Mouse (Mus musculus) hindbrain, embryonic 12.5 days (tissue): ENCODE results near the gene Tat. TPM values are rescaled to one million over a fixed set of nuclear protein-coding genes. Genes with fewer than 3 reads are reported as not detected.

Experiments
- ATAC-seq: fragments of 200-750 bp; cut with Nextera tagmentation; 2 replicates; pipeline ENCODE4 v1.8.0; 2017; ENCODE audit warnings: moderate TSS enrichment; ENCODE audit not compliant: low FRiP score
- H3K27ac ChIP-seq: fragments of 300-500 bp; sonication (generic); 2 replicates; pipeline ENCODE4 v1.5.1; 2016; ENCODE audit warnings: mild to moderate bottlenecking
- H3K27me3 ChIP-seq: fragments of 300-500 bp; sonication (generic); 2 replicates; pipeline ENCODE4 v1.6.1; 2016; ENCODE audit warnings: mild to moderate bottlenecking
- H3K36me3 ChIP-seq: fragments of 300-500 bp; sonication (generic); 2 replicates; pipeline ENCODE4 v1.6.1; 2016; ENCODE audit warnings: mild to moderate bottlenecking
- H3K4me1 ChIP-seq: fragments of 300-500 bp; sonication (generic); 2 replicates; pipeline ENCODE4 v1.6.1; 2016
- H3K4me2 ChIP-seq: fragments of 300-500 bp; sonication (generic); replicated peaks from 2 replicates; pipeline ENCODE4 v1.6.1; 2016; ENCODE audit warnings: mild to moderate bottlenecking
- H3K4me3 ChIP-seq: fragments of 300-500 bp; sonication (generic); 2 replicates; pipeline ENCODE4 v1.5.1; 2016; ENCODE audit warnings: mild to moderate bottlenecking
- H3K9ac ChIP-seq: fragments of 300-500 bp; sonication (generic); 2 replicates; pipeline ENCODE4 v1.6.1; 2016; ENCODE audit warnings: mild to moderate bottlenecking, moderate library complexity
- H3K9me3 ChIP-seq: fragments of 300-500 bp; sonication (generic); replicated peaks from 2 replicates; pipeline ENCODE4 v1.6.1; 2016; ENCODE audit warnings: mild to moderate bottlenecking
- WGBS: fragments of 180-500 bp; shearing (Covaris S2); methylation state at CpG from one replicate; pipeline ENCODE4 v1.1.7; 2016; 5-methylcytosine and 5-hydroxymethylcytosine counted together
- polyA plus RNA-seq: library from polyadenylated mRNA; unstranded; fragments of >200 nt; fragmentation: Nextera tagmentation; extraction: Ambion mirVana; gene quantifications from 2 replicates; pipeline ENCODE4 v1.2.1, GENCODE M21; 2016

The Tat gene
- not detected in 2 replicates for polyA plus RNA-seq

GRCm38 (mm10) chr8:109990224-109990623 lies at the start of gene Tat:
Gene Tat, plus strand, starts transcription at chr8:109990437.
- WGBS, result 82% methylated on average over 8 of the region's 8 CpGs
- H3K4me2 ChIP-seq, result no peak within 1 kb of the TSS
- no peaks in the 10 kb centered on the region for H3K9me3 ChIP-seq
- no peaks in the 10 kb centered on the region for H3K27me3 ChIP-seq
- H3K27ac ChIP-seq, result no peak within 1 kb of the TSS
- H3K36me3 ChIP-seq, result no peaks in the 10 kb centered on the region
- H3K4me1 ChIP-seq, result no peaks in the 10 kb centered on the region
- ATAC-seq, result no peak
- no peak within 1 kb of the TSS for H3K9ac ChIP-seq
- no peak within 1 kb of the TSS for H3K4me3 ChIP-seq

DNA sequence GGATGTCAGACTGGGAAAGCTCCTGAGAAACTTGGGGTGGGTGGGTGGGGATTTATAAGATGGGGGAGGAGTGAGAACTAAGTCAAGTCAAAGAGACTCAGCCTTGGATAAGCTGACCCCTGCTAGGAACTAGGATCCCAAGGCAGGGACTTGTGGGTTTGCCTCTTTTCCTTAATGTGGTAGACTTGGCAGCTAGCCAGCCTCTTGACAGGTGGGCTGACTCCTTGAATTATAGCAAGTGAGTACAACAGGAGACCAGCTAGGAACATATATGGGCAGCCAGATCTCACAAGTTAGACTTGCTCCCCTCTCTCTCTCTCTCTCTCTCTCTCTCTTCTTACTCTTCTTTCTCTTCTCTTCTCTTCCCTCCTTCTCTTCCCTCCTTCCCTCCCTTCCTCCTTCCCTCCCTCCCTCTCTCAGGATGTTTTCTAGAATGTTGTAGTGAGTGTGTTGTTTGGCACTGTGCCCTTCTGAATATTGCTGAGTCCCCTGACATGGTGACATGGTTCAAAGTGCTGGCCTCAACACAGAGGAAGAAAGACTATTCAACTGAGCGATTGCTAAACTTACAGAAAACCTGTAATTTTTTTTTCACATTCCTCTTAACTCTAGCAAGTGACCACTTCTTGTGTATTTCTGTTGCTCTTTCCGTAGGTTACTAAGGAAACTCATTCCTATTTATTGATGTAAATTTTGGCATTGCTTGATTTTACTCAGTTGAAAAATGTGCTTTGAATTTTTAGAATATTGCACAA lies 48.5 kb upstream of the Tat start:
- no peak overlapping the region for H3K27ac ChIP-seq
- no peaks in the 10 kb centered on the region for H3K4me1 ChIP-seq
- 85% methylated on average over 2 of the region's 2 CpGs for WGBS
- H3K4me2 ChIP-seq, result no peak overlapping the region
- no peak overlapping the region for H3K9ac ChIP-seq
- H3K4me3 ChIP-seq, result no peak overlapping the region
- H3K36me3 ChIP-seq, result peaks cover 38% of the 10 kb centered on the region
- peaks cover 1% of the 10 kb centered on the region for H3K27me3 ChIP-seq
- no peak for ATAC-seq
- H3K9me3 ChIP-seq, result no peaks in the 10 kb centered on the region

GRCm38 (mm10) chr8:109945153-109945632 lies 45.0 kb upstream of the Tat start:
- H3K4me2 ChIP-seq, result no peak overlapping the region
- ATAC-seq, result no peak
- no peak overlapping the region for H3K4me3 ChIP-seq
- peaks cover 12% of the 10 kb centered on the region for H3K36me3 ChIP-seq
- peaks cover 11% of the 10 kb centered on the region; the same call in 1 of the 2 replicates for H3K4me1 ChIP-seq
- WGBS, result 59% methylated on average over 9 of the region's 9 CpGs
- peaks cover 19% of the 10 kb centered on the region for H3K27me3 ChIP-seq
- H3K27ac ChIP-seq, result no peak overlapping the region
- H3K9me3 ChIP-seq, result no peaks in the 10 kb centered on the region
- H3K9ac ChIP-seq, result no peak overlapping the region

GRCm38 (mm10) chr8:109945694-109946093 lies 44.5 kb upstream of the Tat start:
- H3K4me2 ChIP-seq, result no peak overlapping the region
- H3K4me1 ChIP-seq, result peaks cover 11% of the 10 kb centered on the region; the same call in 1 of the 2 replicates
- ATAC-seq, result no peak
- peaks cover 7% of the 10 kb centered on the region for H3K36me3 ChIP-seq
- no peak overlapping the region for H3K27ac ChIP-seq
- no peak overlapping the region for H3K4me3 ChIP-seq
- peaks cover 19% of the 10 kb centered on the region for H3K27me3 ChIP-seq
- no peak overlapping the region for H3K9ac ChIP-seq
- 88% methylated on average over 7 of the region's 7 CpGs for WGBS
- H3K9me3 ChIP-seq, result no peaks in the 10 kb centered on the region

DNA sequence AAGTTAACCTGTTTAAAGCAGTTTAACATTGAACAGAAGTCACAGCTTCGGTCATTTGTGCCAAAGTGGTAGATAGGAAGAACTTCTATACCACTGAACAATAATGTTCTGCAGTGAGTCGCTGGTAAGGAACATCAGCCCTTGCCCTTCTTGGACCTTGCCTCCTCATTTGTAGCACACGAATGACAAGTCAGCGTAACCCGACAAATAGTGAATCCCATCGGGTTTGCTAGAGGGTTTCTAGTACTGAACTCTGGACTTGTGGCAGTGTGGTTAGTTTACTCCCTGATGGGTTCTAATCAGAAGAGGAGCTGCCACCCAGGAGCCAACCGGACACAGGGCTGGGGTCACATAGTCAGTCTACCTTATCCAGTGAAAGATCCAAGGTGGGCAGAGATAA lies 44.0 kb upstream of the Tat start:
- Histone ChIP-seq H3K9ac (no peak overlapping the region), H3K4me2 (no peak overlapping the region), H3K36me3 (peaks cover 2% of the 10 kb centered on the region; the same call in 1 of the 2 replicates), H3K27me3 (peaks cover 19% of the 10 kb centered on the region), H3K4me3 (no peak overlapping the region), H3K9me3 (no peaks in the 10 kb centered on the region), H3K4me1 (peaks cover 11% of the 10 kb centered on the region; the same call in 1 of the 2 replicates), H3K27ac (no peak overlapping the region)
- ATAC-seq, result no peak
- WGBS, result 90% methylated on average over 7 of the region's 7 CpGs

GRCm38 (mm10) chr8:109947447-109948284 lies 42.6 kb upstream of the Tat start:
- H3K4me1 ChIP-seq, result peaks cover 15% of the 10 kb centered on the region
- WGBS, result 2% methylated on average over 26 of the region's 26 CpGs
- peaks cover 19% of the 10 kb centered on the region for H3K27me3 ChIP-seq
- peak overlapping the region; percentile 45 for H3K9ac ChIP-seq
- H3K36me3 ChIP-seq, result no peaks in the 10 kb centered on the region
- peak overlapping the region; percentile 35 for H3K4me3 ChIP-seq
- no peaks in the 10 kb centered on the region for H3K9me3 ChIP-seq
- ATAC-seq, result peak; percentile 53
- H3K27ac ChIP-seq, result no peak overlapping the region
- H3K4me2 ChIP-seq, result peak overlapping the region; percentile 59

DNA sequence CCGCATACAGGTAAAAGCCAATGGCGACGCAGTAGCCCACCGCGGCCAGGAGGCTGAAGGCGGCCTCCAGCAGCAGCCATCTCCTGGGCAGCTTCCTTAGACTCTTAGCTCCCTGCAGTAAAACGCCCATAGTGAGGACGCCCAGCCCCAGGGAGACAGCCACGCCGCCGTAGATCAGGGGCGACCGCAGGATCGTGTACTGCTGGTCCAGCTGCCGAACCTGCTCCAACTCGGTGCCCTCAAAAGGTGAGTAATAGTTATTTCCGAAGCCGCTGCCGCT lies 42.0 kb upstream of the Tat start:
- peak; percentile 47; the same call in 1 of the 2 replicates for ATAC-seq
- H3K4me2 ChIP-seq, result peak overlapping the region; percentile 59

DNA sequence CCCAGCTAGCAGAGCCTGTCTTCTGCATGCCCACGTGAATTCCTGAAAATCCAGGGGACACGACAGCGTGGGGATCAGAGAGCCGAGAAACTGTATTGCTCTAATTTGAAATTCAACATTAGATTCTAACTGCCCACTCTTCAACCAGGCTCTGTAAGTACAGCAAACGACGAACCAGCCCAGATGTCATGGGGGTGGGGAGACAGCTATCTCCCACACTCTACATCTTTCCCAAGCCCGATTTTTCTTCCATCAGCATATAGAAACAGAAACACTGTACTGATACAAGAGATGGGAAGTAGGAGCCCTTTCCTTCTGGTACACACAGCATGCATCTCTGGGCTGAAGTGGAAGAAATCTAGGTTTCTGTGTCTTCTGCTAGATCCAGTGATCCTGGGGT lies 38.1 kb upstream of the Tat start:
- Histone ChIP-seq H3K36me3 (no peaks in the 10 kb centered on the region), H3K9me3 (no peaks in the 10 kb centered on the region), H3K4me1 (peaks cover 28% of the 10 kb centered on the region), H3K4me3 (no peak overlapping the region), H3K9ac (no peak overlapping the region), H3K27me3 (peaks cover 15% of the 10 kb centered on the region), H3K4me2 (no peak overlapping the region), H3K27ac (no peak overlapping the region)
- 74% methylated on average over 7 of the region's 7 CpGs for WGBS
- no peak for ATAC-seq

More for the DNA sequence above, 42.0 kb upstream of the Tat start:
- Histone ChIP-seq H3K27ac (no peak overlapping the region), H3K4me1 (peaks cover 15% of the 10 kb centered on the region), H3K9ac (peak overlapping the region; percentile 45), H3K9me3 (no peaks in the 10 kb centered on the region), H3K36me3 (no peaks in the 10 kb centered on the region), H3K4me3 (peak overlapping the region; percentile 35), H3K27me3 (peaks cover 19% of the 10 kb centered on the region)
- 7% methylated on average over 19 of the region's 19 CpGs for WGBS

GRCm38 (mm10) chr8:109954486-109954948 lies 35.7 kb upstream of the Tat start:
- H3K9me3 ChIP-seq, result no peaks in the 10 kb centered on the region
- H3K4me2 ChIP-seq, result no peak overlapping the region
- no peak overlapping the region for H3K27ac ChIP-seq
- peak; percentile 59 for ATAC-seq
- no peak overlapping the region for H3K4me3 ChIP-seq
- WGBS, result 45% methylated on average over 13 of the region's 13 CpGs
- H3K36me3 ChIP-seq, result no peaks in the 10 kb centered on the region
- H3K9ac ChIP-seq, result no peak overlapping the region
- peaks cover 22% of the 10 kb centered on the region for H3K4me1 ChIP-seq
- 0 out of 2 replicates have a peak, but pooled peaks cover under 1% of the 10 kb centered on the region for H3K27me3 ChIP-seq

DNA sequence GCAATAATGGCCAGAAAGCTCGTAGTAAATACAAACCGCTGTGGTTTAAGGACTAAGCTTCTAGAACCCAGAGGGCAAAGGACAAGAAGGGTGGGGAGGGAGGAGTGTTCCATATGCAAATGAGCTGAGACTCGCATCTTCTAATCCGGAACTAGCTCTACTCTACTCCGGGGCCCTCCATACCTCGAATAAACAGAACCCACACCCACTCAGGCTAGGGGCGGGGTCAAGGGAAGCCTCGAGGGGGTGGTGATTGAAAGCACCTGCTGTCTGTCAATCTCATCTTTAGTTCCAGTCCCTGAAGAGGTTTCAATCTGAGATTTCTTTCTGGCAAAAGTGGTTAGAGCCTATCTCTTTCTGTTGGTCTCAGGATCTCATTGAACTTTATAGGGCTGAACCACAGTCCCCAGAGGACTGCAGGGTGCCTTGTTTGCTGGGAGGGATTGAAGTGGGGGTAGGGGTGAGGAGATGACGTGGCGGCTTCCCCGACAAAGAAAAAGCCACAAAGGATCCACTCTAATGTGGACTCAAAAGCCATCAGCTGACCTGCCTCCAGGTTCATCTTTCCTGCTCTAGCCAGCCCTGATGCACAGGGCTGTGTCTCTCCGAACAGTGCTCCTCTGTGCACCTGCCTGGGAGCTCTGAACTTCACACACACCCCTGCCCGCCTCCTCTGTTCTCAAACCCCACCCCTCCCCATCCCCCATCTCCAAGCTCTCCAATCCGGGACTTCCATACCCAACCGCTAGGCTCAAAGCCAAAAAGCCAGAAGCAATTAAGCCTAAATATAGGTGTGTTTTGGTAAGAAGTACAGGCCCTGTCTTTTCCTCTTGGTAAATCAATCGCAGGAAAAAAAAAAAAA lies 32.8 kb upstream of the Tat start:
- peaks cover 24% of the 10 kb centered on the region for H3K4me1 ChIP-seq
- H3K36me3 ChIP-seq, result no peaks in the 10 kb centered on the region
- ATAC-seq, result no peak
- 5% methylated on average over 16 of the region's 16 CpGs for WGBS
- no peak overlapping the region for H3K9ac ChIP-seq
- H3K27ac ChIP-seq, result no peak overlapping the region
- no peaks in the 10 kb centered on the region for H3K9me3 ChIP-seq
- no peak overlapping the region for H3K4me3 ChIP-seq
- H3K27me3 ChIP-seq, result peaks cover 29% of the 10 kb centered on the region
- peak overlapping the region; percentile 30 for H3K4me2 ChIP-seq

DNA sequence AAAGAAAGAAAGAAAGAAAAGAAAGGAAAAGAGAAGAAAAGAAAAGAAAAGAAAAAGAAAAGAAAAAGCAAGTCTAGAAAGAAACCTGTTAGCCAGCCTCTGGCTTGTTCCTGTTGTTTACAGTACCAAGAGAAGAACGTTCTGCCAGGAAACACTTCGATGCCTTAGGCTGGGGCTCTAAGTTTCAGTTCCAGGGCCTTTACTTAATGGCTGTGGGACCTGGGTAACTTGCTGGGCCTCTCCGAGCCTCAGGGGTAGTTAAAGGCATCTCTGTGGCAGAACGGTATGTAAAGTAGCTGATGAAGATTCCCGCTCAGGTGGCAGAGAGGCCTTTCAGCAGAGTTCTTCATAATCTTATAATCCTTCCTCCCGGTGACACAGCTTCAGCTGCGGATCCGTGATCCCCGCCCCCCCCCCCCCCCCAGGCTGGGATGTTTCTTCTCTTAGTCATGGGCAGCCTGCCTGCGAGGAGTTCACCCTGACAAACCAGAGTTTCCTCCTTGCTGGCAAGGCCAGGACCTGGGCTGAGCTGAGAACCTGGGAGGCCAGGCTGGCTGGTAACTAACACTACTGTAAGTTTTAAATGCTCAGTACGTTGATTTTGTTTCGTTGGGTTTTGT lies 32.1 kb upstream of the Tat start:
- Histone ChIP-seq H3K4me3 (no peak overlapping the region), H3K4me1 (peaks cover 24% of the 10 kb centered on the region), H3K36me3 (no peaks in the 10 kb centered on the region), H3K27ac (no peak overlapping the region), H3K9ac (no peak overlapping the region), H3K27me3 (peaks cover 37% of the 10 kb centered on the region), H3K9me3 (no peaks in the 10 kb centered on the region), H3K4me2 (no peak overlapping the region)
- no peak for ATAC-seq
- 32% methylated on average over 12 of the region's 12 CpGs for WGBS
